8 mouse cellular contexts compared by ENCODE assay signal in genomic region chr6:97523118-97523517, GRCm38 (mm10).
A peak's percentile ranks its signal among the peaks of the same experiment; 100 is the strongest.
DNase-seq lines count a peak whose midpoint lies in the region; ATAC-seq and TF ChIP-seq lines count a peak whose summit lies in the region.

No protein-coding gene starts in this region.

- no peak overlapping the region for H3K9ac ChIP-seq in hindbrain, embryonic 16.5 days (ENCODE audit: low read depth, low read length)

- peak; percentile 88 for DNase-seq in R1 (ENCODE audit: low read depth, low spot score)
- peak; percentile 92 to 93 for DNase-seq in cerebellum, postnatal 10 days
- DNase-seq in gastrocnemius, adult 2 months: peak; percentile 83
- DNase-seq in layer of hippocampus, postnatal 36 days: peak; percentile 70 to 77
- DNase-seq in right cerebral cortex, postnatal 14 days: peak; percentile 83
- peak; percentile 85 for DNase-seq in urinary bladder, postnatal 14 days (ENCODE audit: low spot score)

- H3K27ac ChIP-seq in gastrocnemius, adult 2 months: no peak overlapping the region
- no peak overlapping the region for H3K27ac ChIP-seq in hindbrain, embryonic 16.5 days (ENCODE audit: low read depth, low read length)

- peak overlapping the region; percentile 43 for H3K4me3 ChIP-seq in gastrocnemius, adult 2 months
- no peak overlapping the region for H3K4me3 ChIP-seq in hindbrain, embryonic 16.5 days (ENCODE audit: low read length)

- peak; percentile 92 for TF ChIP-seq CTCF in gastrocnemius, adult 2 months (IDR thresholded peaks at IDR 0.05)

- no peaks in the 10 kb centered on the region; the same call in 1 of the 2 replicates for H3K27me3 ChIP-seq in hindbrain, embryonic 16.5 days (replicated peaks; ENCODE audit: control insufficient read depth, insufficient read depth, low read length)

- under 1% methylated on average over 11 of the region's 11 CpGs for WGBS in hindbrain, embryonic 16.5 days

- peak overlapping the region; percentile 43 for H3K4me2 ChIP-seq in hindbrain, embryonic 16.5 days (ENCODE audit: low read length)

- H3K9me3 ChIP-seq in hindbrain, embryonic 16.5 days (ENCODE audit: control insufficient read depth, low read length): no peaks in the 10 kb centered on the region

- intact Hi-C loops in gastrocnemius, adult 2 months (cut with DNase I): loop anchor here (1.0 to 10.0 kb wide), 3 partner anchors 103 to 378 kb away; partner anchors contain the start of gene Eogt

- ATAC-seq in hindbrain, embryonic 16.5 days: peak; percentile 81
- peak; percentile 96 for ATAC-seq in megakaryocyte progenitor cell, adult 5-6 weeks (replicated peaks; ENCODE audit: poor library complexity)

- H3K4me1 ChIP-seq in hindbrain, embryonic 16.5 days (ENCODE audit: control insufficient read depth, insufficient read depth, low read depth, low read length): peaks cover 4% of the 10 kb centered on the region

- H3K36me3 ChIP-seq in hindbrain, embryonic 16.5 days (ENCODE audit: control insufficient read depth, insufficient read depth, low read length): no peaks in the 10 kb centered on the region
